Mouse (Mus musculus) limb, embryonic 15.5 days (tissue): ENCODE results near the gene Dad1. TPM values are rescaled to one million over a fixed set of nuclear protein-coding genes. Genes with fewer than 3 reads are reported as not detected.

Experiments
- ATAC-seq: fragments of 200-750 bp; cut with Nextera tagmentation; 2 replicates; pipeline ENCODE4 v1.8.0; 2017; ENCODE audit warnings: low read depth, moderate TSS enrichment; ENCODE audit not compliant: insufficient number of reproducible peaks, low FRiP score, low TSS enrichment
- H3K27ac ChIP-seq: fragments of 300-500 bp; sonication (generic); 2 replicates; pipeline ENCODE4 v1.5.1; 2015; ENCODE audit warnings: moderate library complexity, mild to moderate bottlenecking, inconsistent platforms
- H3K27me3 ChIP-seq: fragments of 300-500 bp; sonication (generic); 2 replicates; pipeline ENCODE4 v1.6.1; 2015; ENCODE audit warnings: inconsistent platforms
- H3K36me3 ChIP-seq: fragments of 300-500 bp; sonication (generic); 2 replicates; pipeline ENCODE4 v1.6.1; 2015; ENCODE audit warnings: inconsistent platforms
- H3K4me1 ChIP-seq: fragments of 300-500 bp; sonication (generic); 2 replicates; pipeline ENCODE4 v1.6.1; 2015; ENCODE audit warnings: inconsistent platforms
- H3K4me2 ChIP-seq: fragments of 300-500 bp; sonication (generic); 2 replicates; pipeline ENCODE4 v1.6.1; 2015; ENCODE audit warnings: mild to moderate bottlenecking, inconsistent platforms
- H3K4me3 ChIP-seq: fragments of 300-500 bp; sonication (generic); 2 replicates; pipeline ENCODE4 v1.5.1; 2015; ENCODE audit warnings: mild to moderate bottlenecking, inconsistent platforms
- H3K9ac ChIP-seq: fragments of 300-500 bp; sonication (generic); 2 replicates; pipeline ENCODE4 v1.6.1; 2015; ENCODE audit warnings: inconsistent platforms
- H3K9me3 ChIP-seq: fragments of 300-500 bp; sonication (generic); 2 replicates; pipeline ENCODE4 v1.6.1; 2016; ENCODE audit warnings: inconsistent platforms
- WGBS: fragments of 180-500 bp; shearing (Covaris S2); methylation state at CpG from one replicate; pipeline ENCODE4 v1.1.7; 2015; 5-methylcytosine and 5-hydroxymethylcytosine counted together
- polyA plus RNA-seq: library from polyadenylated mRNA; unstranded; fragments of >200 nt; fragmentation: Nextera tagmentation; extraction: Ambion mirVana; gene quantifications from 2 replicates; pipeline ENCODE4 v1.2.1, GENCODE M21; 2015

The Dad1 gene
- polyA plus RNA-seq, 1 experiment from 2014 or later: 403 TPM

- Histone ChIP-seq H3K9me3 (no peaks in the 10 kb centered on the region), H3K4me2 (no peak overlapping the region), H3K4me3 (no peak overlapping the region), H3K27me3 (no peaks in the 10 kb centered on the region), H3K4me1 (peaks cover 30% of the 10 kb centered on the region), H3K9ac (no peak overlapping the region), H3K36me3 (no peaks in the 10 kb centered on the region), H3K27ac (no peak overlapping the region)
- 59% methylated on average over 8 of the region's 8 CpGs for WGBS
- no peak for ATAC-seq
These were observed 31.6 kb downstream of the Dad1 start for GRCm38 (mm10) chr14:54222289-54222727.

- no peak for ATAC-seq
- Histone ChIP-seq H3K4me1 (peaks cover 25% of the 10 kb centered on the region), H3K27me3 (no peaks in the 10 kb centered on the region), H3K27ac (no peak overlapping the region), H3K36me3 (no peaks in the 10 kb centered on the region), H3K9me3 (no peaks in the 10 kb centered on the region), H3K9ac (no peak overlapping the region), H3K4me3 (no peak overlapping the region), H3K4me2 (no peak overlapping the region)
- 94% methylated on average over 6 of the region's 6 CpGs for WGBS
These were observed 32.3 kb downstream of the Dad1 start for GRCm38 (mm10) chr14:54221641-54222040.

GRCm38 (mm10) chr14:54220726-54221494 is 33.0 kb downstream of the Dad1 start:
- Histone ChIP-seq H3K27ac (no peak overlapping the region), H3K27me3 (no peaks in the 10 kb centered on the region), H3K36me3 (no peaks in the 10 kb centered on the region), H3K4me1 (peaks cover 25% of the 10 kb centered on the region), H3K9ac (no peak overlapping the region), H3K4me3 (no peak overlapping the region), H3K9me3 (no peaks in the 10 kb centered on the region), H3K4me2 (no peak overlapping the region)
- ATAC-seq: no peak
- 75% methylated on average over 8 of the region's 8 CpGs for WGBS

- whole genome bisulfite sequencing: 55% methylated on average over 7 of the region's 7 CpGs
- Histone ChIP-seq H3K9ac (no peak overlapping the region), H3K27ac (no peak overlapping the region)
These were observed 34.1 kb downstream of the Dad1 start for GRCm38 (mm10) chr14:54219849-54220248.

GRCm38 (mm10) chr14:54219256-54219655 is 34.6 kb downstream of the Dad1 start:
- Histone ChIP-seq H3K4me2 (no peak overlapping the region), H3K27me3 (no peaks in the 10 kb centered on the region), H3K9ac (no peak overlapping the region), H3K4me1 (peaks cover 15% of the 10 kb centered on the region), H3K36me3 (no peaks in the 10 kb centered on the region), H3K27ac (0 out of 2 replicates have a peak overlapping the region, but pooled peaks have one; percentile 17), H3K9me3 (no peaks in the 10 kb centered on the region), H3K4me3 (no peak overlapping the region)
- WGBS: 22% methylated on average over 8 of the region's 8 CpGs
- no peak for ATAC-seq

More at GRCm38 (mm10) chr14:54219849-54220248, 34.1 kb downstream of the Dad1 start:
- Histone ChIP-seq H3K27me3 (no peaks in the 10 kb centered on the region), H3K9me3 (no peaks in the 10 kb centered on the region), H3K36me3 (no peaks in the 10 kb centered on the region), H3K4me2 (no peak overlapping the region), H3K4me3 (no peak overlapping the region), H3K4me1 (peaks cover 18% of the 10 kb centered on the region)
- no peak for ATAC-seq

GRCm38 (mm10) chr14:54218721-54219120 is 35.2 kb downstream of the Dad1 start:
- no peak overlapping the region for H3K4me3 ChIP-seq
- WGBS: 24% methylated on average over 9 of the region's 9 CpGs
- no peak overlapping the region for H3K27ac ChIP-seq
- H3K4me2 ChIP-seq: no peak overlapping the region
- peaks cover 15% of the 10 kb centered on the region for H3K4me1 ChIP-seq
- H3K36me3 ChIP-seq: no peaks in the 10 kb centered on the region
- no peaks in the 10 kb centered on the region for H3K27me3 ChIP-seq
- no peak for ATAC-seq
- H3K9ac ChIP-seq: no peak overlapping the region
- H3K9me3 ChIP-seq: no peaks in the 10 kb centered on the region

- H3K9me3 ChIP-seq: no peaks in the 10 kb centered on the region
- H3K27me3 ChIP-seq: no peaks in the 10 kb centered on the region
- no peak overlapping the region for H3K4me2 ChIP-seq
- no peak overlapping the region for H3K4me3 ChIP-seq
- WGBS: 24% methylated on average over 1 of the region's 1 CpGs
- H3K9ac ChIP-seq: no peak overlapping the region
- H3K27ac ChIP-seq: no peak overlapping the region
- H3K4me1 ChIP-seq: peaks cover 13% of the 10 kb centered on the region
- ATAC-seq: no peak
- no peaks in the 10 kb centered on the region for H3K36me3 ChIP-seq
These were observed 35.7 kb downstream of the Dad1 start for GRCm38 (mm10) chr14:54218233-54218632.

GRCm38 (mm10) chr14:54216126-54216525 is 37.8 kb downstream of the Dad1 start:
- Histone ChIP-seq H3K4me2 (no peak overlapping the region), H3K9ac (no peak overlapping the region), H3K4me1 (peaks cover 13% of the 10 kb centered on the region), H3K9me3 (no peaks in the 10 kb centered on the region), H3K36me3 (no peaks in the 10 kb centered on the region), H3K4me3 (no peak overlapping the region), H3K27me3 (no peaks in the 10 kb centered on the region), H3K27ac (no peak overlapping the region)
- no peak for ATAC-seq
- 76% methylated on average over 7 of the region's 7 CpGs for WGBS

- H3K36me3 ChIP-seq: no peaks in the 10 kb centered on the region
- no peak overlapping the region for H3K27ac ChIP-seq
- 58% methylated on average over 10 of the region's 10 CpGs for WGBS
- H3K4me1 ChIP-seq: peaks cover 13% of the 10 kb centered on the region
- H3K4me2 ChIP-seq: no peak overlapping the region
- H3K9me3 ChIP-seq: no peaks in the 10 kb centered on the region
- no peak for ATAC-seq
- H3K4me3 ChIP-seq: no peak overlapping the region
- H3K27me3 ChIP-seq: no peaks in the 10 kb centered on the region
- no peak overlapping the region for H3K9ac ChIP-seq
These were observed 39.0 kb downstream of the Dad1 start for GRCm38 (mm10) chr14:54214901-54215300.

GRCm38 (mm10) chr14:54214477-54214876 is 39.4 kb downstream of the Dad1 start:
- Histone ChIP-seq H3K9me3 (no peaks in the 10 kb centered on the region), H3K27me3 (no peaks in the 10 kb centered on the region), H3K4me2 (no peak overlapping the region), H3K4me3 (no peak overlapping the region), H3K36me3 (no peaks in the 10 kb centered on the region), H3K9ac (no peak overlapping the region), H3K27ac (no peak overlapping the region), H3K4me1 (peaks cover 10% of the 10 kb centered on the region)
- 18% methylated on average over 2 of the region's 2 CpGs for WGBS
- ATAC-seq: no peak

- 87% methylated on average over 2 of the region's 2 CpGs for WGBS
- no peaks in the 10 kb centered on the region for H3K9me3 ChIP-seq
- no peak overlapping the region for H3K4me3 ChIP-seq
- H3K4me1 ChIP-seq: peaks cover 2% of the 10 kb centered on the region
- H3K36me3 ChIP-seq: no peaks in the 10 kb centered on the region
- no peak overlapping the region for H3K9ac ChIP-seq
- H3K27me3 ChIP-seq: no peaks in the 10 kb centered on the region
- no peak overlapping the region for H3K4me2 ChIP-seq
- no peak overlapping the region for H3K27ac ChIP-seq
- ATAC-seq: no peak
These were observed 40.2 kb downstream of the Dad1 start for GRCm38 (mm10) chr14:54213734-54214133.

- H3K4me3 ChIP-seq: no peak overlapping the region
- no peak overlapping the region for H3K27ac ChIP-seq
- WGBS: 83% methylated on average over 5 of the region's 5 CpGs
- H3K36me3 ChIP-seq: no peaks in the 10 kb centered on the region
- ATAC-seq: no peak
- no peak overlapping the region for H3K4me2 ChIP-seq
- H3K27me3 ChIP-seq: no peaks in the 10 kb centered on the region
- no peaks in the 10 kb centered on the region for H3K9me3 ChIP-seq
- H3K4me1 ChIP-seq: no peaks in the 10 kb centered on the region
- no peak overlapping the region for H3K9ac ChIP-seq
These were observed 42.1 kb downstream of the Dad1 start for GRCm38 (mm10) chr14:54211755-54212154.
